Mouse (Mus musculus) erythroblast, embryonic 14.5 days (primary cell): ENCODE results near the gene Itfg1. TPM values are rescaled to one million over a fixed set of nuclear protein-coding genes. Genes with fewer than 3 reads are reported as not detected.
A peak's percentile ranks its signal among the peaks of the same experiment; 100 is the strongest.
"Not testable (repeated sequence)": the region's sequence is repeated elsewhere in the genome, so short reads cannot be mapped to it uniquely, and the experiment has no call there.

Experiments
- H3K27me3 ChIP-seq: 2 replicates; pipeline ENCODE4 v1.6.1; 2012; ENCODE audit warnings: inconsistent platforms; ENCODE audit not compliant: control insufficient read depth
- H3K36me3 ChIP-seq: 2 replicates; pipeline ENCODE4 v1.6.1; 2012; ENCODE audit warnings: mild to moderate bottlenecking, inconsistent platforms; ENCODE audit not compliant: control insufficient read depth
- H3K4me1 ChIP-seq: 2 replicates; pipeline ENCODE4 v1.6.1; 2012; ENCODE audit warnings: inconsistent platforms; ENCODE audit not compliant: control insufficient read depth
- H3K4me3 ChIP-seq: replicated peaks from 2 replicates; pipeline ENCODE3; 2012; ENCODE audit warnings: moderate library complexity, mild to moderate bottlenecking, inconsistent platforms
- H3K9me3 ChIP-seq: 2 replicates; pipeline ENCODE4 v1.6.1; 2012; ENCODE audit warnings: low read length, inconsistent platforms, mixed read lengths; ENCODE audit not compliant: control insufficient read depth
- GATA1 ChIP-seq: IDR thresholded peaks from 2 replicates; pipeline ENCODE4 v1.6.1; 2012; ENCODE audit warnings: low read length, inconsistent platforms, mixed read lengths
- TAL1 ChIP-seq: IDR thresholded peaks from 3 replicates; pipeline ENCODE4 v1.6.1; 2012; ENCODE audit warnings: low read length, inconsistent platforms, mixed read lengths
- polyA plus RNA-seq: library from polyadenylated mRNA; stranded (reverse); fragments of >175 nt; gene quantifications from 2 replicates; pipeline ENCODE4 v1.2.3, GENCODE M21; 2012

Itfg1 gene
- polyA plus RNA-seq, result 0.28 and 0.41 TPM in 2 replicates

GRCm38 (mm10) chr8:85840657-85841488 lies at the start of gene Itfg1, which contains the start of gene Phkb:
Gene Itfg1 (minus strand): TSS chr8:85840921.
Gene Phkb (plus strand): TSS chr8:85840959.
- H3K9me3 ChIP-seq, result no peaks in the 10 kb centered on the region
- H3K4me1 ChIP-seq, result peaks cover 34% of the 10 kb centered on the region
- H3K36me3 ChIP-seq, result peaks cover 11% of the 10 kb centered on the region
- H3K27me3 ChIP-seq, result no peaks in the 10 kb centered on the region
- H3K4me3 ChIP-seq, result peak within 1 kb of the TSS; percentile 89
- TF ChIP-seq GATA1 (no peak), TAL1 (no peak)

- Histone ChIP-seq H3K4me1 (peaks cover 11% of the 10 kb centered on the region), H3K9me3 (no peaks in the 10 kb centered on the region), H3K36me3 (peaks cover 26% of the 10 kb centered on the region), H3K27me3 (no peaks in the 10 kb centered on the region), H3K4me3 (no peak overlapping the region)
- TF ChIP-seq TAL1 (no peak), GATA1 (no peak)
Measured at GRCm38 (mm10) chr8:85884811-85885210, 44.1 kb upstream of the Itfg1 start.

GRCm38 (mm10) chr8:85879624-85880023 lies 38.9 kb upstream of the Itfg1 start:
- Histone ChIP-seq H3K4me3 (no peak overlapping the region), H3K4me1 (peaks cover 20% of the 10 kb centered on the region), H3K27me3 (no peaks in the 10 kb centered on the region), H3K36me3 (peaks cover 27% of the 10 kb centered on the region), H3K9me3 (no peaks in the 10 kb centered on the region)
- peak; percentile 44 for TF ChIP-seq TAL1
- TF ChIP-seq GATA1, result peak; percentile 40; the same call in 1 of the 2 replicates

DNA sequence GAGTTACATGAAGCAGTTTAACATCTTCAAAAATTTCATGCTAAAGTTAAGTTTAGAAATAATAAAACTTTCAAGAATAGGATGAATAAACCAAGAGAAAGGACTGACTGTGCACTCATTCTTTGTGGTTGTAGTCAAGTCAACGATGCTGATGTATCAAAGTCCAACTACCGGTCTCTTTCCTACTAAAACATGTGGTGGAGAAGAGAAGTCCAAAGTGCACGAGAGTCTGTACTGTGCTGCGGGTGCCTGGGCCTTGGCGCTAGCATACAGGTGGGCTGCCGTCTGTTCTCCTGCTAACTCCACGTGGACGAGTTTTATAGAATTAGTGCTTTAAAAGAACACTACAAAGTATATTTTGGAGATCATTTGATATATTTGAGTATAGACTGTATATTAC lies 37.3 kb upstream of the Itfg1 start:
- H3K4me1 ChIP-seq, result peaks cover 23% of the 10 kb centered on the region
- no peaks in the 10 kb centered on the region for H3K27me3 ChIP-seq
- peaks cover 25% of the 10 kb centered on the region for H3K36me3 ChIP-seq
- no peak overlapping the region for H3K4me3 ChIP-seq
- no peaks in the 10 kb centered on the region for H3K9me3 ChIP-seq
- TF ChIP-seq TAL1, result no peak
- no peak for TF ChIP-seq GATA1

GRCm38 (mm10) chr8:85871660-85872059 lies 30.9 kb upstream of the Itfg1 start:
- Histone ChIP-seq H3K4me3 (no peak overlapping the region), H3K36me3 (no peaks in the 10 kb centered on the region; the same call in 1 of the 2 replicates), H3K4me1 (peaks cover 3% of the 10 kb centered on the region), H3K9me3 (no peaks in the 10 kb centered on the region), H3K27me3 (no peaks in the 10 kb centered on the region)
- TF ChIP-seq TAL1, result no peak
- no peak for TF ChIP-seq GATA1

- Histone ChIP-seq H3K9me3 (no peaks in the 10 kb centered on the region), H3K4me3 (no peak overlapping the region), H3K4me1 (peaks cover 2% of the 10 kb centered on the region), H3K36me3 (no peaks in the 10 kb centered on the region), H3K27me3 (no peaks in the 10 kb centered on the region)
- TF ChIP-seq GATA1 (no peak), TAL1 (no peak)
Measured at GRCm38 (mm10) chr8:85862381-85862780, 21.7 kb upstream of the Itfg1 start.

- H3K36me3 ChIP-seq, result no peaks in the 10 kb centered on the region
- no peaks in the 10 kb centered on the region for H3K27me3 ChIP-seq
- no peaks in the 10 kb centered on the region for H3K9me3 ChIP-seq
- TF ChIP-seq TAL1, result no peak
- TF ChIP-seq GATA1, result no peak
- H3K4me1 ChIP-seq, result peaks cover 5% of the 10 kb centered on the region
- no peak overlapping the region for H3K4me3 ChIP-seq
Measured at GRCm38 (mm10) chr8:85860612-85861011, 19.9 kb upstream of the Itfg1 start.

- H3K27me3 ChIP-seq, H3K4me3 ChIP-seq, H3K9me3 ChIP-seq: not testable (repeated sequence)
- Histone ChIP-seq H3K36me3 (peaks cover 16% of the 10 kb centered on the region), H3K4me1 (peaks cover 16% of the 10 kb centered on the region)
Measured at GRCm38 (mm10) chr8:85857227-85857896, 16.6 kb upstream of the Itfg1 start.
